Mouse (Mus musculus) inflammation-experienced regulatory T-cells, adult 6 months (primary cell): ENCODE measurements around the gene Cir1. TPM values are rescaled to one million over a fixed set of nuclear protein-coding genes. Genes with fewer than 3 reads are reported as not detected.

ENCODE experiments used
- ATAC-seq: one replicate; pipeline ENCODE4 v1.8.0; 2017
- polyA plus RNA-seq, 3 experiments: library from polyadenylated mRNA; unstranded; fragments of 100-300 nt; shearing (Covaris generic); gene quantifications; one replicate each; pipeline ENCODE4 v1.2.1; 2017

The Cir1 gene
- polyA plus RNA-seq, 3 experiments from 2014 or later, result 18.9 to 30.4 (median 30.3) TPM

- no peak for ATAC-seq
Observed at GRCm38 (mm10) chr2:73298841-73299240, 13.7 kb downstream of the Cir1 start.

- ATAC-seq, result peak; percentile 21
Observed at GRCm38 (mm10) chr2:73298154-73298553, 14.3 kb downstream of the Cir1 start.

GRCm38 (mm10) chr2:73295023-73295422 lies 17.5 kb downstream of the Cir1 start:
- ATAC-seq, result no peak

GRCm38 (mm10) chr2:73291130-73291529 lies 21.4 kb downstream of the Cir1 start:
- no peak for ATAC-seq

- ATAC-seq, result no peak
Observed at GRCm38 (mm10) chr2:73285630-73286029, 26.9 kb downstream of the Cir1 start.

DNA sequence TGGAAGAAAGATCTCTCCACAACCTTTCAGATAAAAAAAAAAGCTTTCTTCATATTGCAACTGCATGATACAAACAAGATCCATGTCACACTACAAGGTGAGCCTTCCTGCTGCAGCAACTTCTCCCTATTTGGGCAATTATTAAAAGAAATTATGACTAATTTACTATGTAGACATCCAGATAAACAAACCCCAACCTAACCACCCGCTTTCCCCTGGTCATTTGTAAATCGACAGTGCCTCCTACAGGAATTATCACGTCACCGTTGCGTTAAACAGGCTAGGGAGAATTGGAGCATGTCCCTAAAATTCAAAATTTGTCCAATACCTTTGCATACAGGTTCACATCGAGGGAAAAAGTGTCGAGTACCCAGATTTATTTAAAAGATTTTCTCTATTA lies 30.8 kb downstream of the Cir1 start:
- no peak for ATAC-seq

DNA sequence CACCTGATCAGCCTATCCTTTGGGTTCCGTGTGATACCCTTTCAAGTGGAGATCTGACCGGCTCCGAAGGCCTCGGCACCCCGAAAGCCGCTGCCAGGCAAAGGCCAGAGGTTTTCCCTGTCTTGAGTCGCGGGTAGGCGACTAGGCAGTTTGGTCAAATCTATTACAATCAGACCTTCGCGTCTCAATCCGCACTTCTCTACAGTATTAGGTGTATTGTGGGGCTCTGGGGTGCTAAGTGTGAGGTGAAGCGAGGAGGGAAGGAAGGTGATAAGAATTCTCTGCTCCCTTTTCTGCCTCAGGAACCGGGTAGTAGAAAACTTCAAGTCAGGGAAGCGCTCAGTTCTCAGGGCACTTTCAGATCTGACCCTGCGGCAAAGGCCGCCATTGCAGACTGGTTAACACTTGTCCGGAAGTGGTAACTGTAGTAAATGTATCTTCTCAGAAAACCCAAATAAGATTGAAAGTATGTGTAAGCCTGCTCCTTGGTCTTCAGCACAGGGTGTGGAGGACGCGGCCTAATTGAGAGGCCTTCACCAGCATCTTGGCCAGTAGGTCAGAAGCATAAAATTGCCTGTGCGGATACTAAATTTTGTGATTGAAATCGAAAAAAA lies 31.3 kb downstream of the Cir1 start:
- no peak for ATAC-seq

DNA sequence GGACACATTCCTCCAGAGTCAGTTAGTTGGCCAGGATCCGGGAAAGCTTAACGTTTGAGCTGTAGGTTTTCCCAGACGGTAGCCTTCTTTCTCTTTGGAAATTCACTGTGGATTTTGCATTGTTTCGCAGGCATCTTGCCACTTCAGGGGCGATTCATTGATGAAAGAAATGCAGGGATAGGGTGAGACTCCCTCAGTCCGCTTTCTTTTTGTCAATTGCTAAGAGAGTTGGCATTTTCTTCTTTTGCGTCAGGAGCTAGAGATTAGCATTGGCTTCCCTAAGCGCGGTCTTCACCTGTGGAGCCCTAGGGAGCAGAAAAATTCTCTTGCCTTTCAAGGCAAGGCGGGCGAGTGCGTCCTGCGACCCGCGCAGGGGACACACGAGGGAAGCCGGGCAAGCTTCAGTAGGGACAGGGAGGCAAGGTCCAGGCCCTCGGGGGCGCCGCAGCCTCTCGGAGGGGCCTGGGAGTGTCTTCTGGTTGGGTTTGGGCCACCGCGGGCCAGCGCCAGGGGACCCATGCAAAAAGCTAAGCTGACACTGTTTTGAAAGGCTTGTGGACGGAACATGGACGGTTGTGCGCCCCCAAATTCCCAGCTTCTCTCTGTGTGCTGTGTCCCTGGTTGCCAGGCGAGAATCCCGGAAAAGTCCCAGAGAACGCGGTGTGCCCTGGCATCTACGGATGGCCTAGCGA lies 32.0 kb downstream of the Cir1 start:
- no peak for ATAC-seq

GRCm38 (mm10) chr2:73279271-73280038 lies 33.0 kb downstream of the Cir1 start:
- ATAC-seq, result no peak

GRCm38 (mm10) chr2:73278869-73279268 lies 33.6 kb downstream of the Cir1 start:
- peak; percentile 11 for ATAC-seq

- peak; percentile 73 for ATAC-seq
Observed at GRCm38 (mm10) chr2:73278131-73278854, 34.2 kb downstream of the Cir1 start.

GRCm38 (mm10) chr2:73277709-73278075 lies 34.8 kb downstream of the Cir1 start:
- ATAC-seq, result no peak

- no peak for ATAC-seq
Observed at GRCm38 (mm10) chr2:73277021-73277708, 35.3 kb downstream of the Cir1 start.

GRCm38 (mm10) chr2:73276141-73276571 lies 36.3 kb downstream of the Cir1 start:
- ATAC-seq, result no peak

- no peak for ATAC-seq
Observed at GRCm38 (mm10) chr2:73275261-73276040, 37.0 kb downstream of the Cir1 start.

- ATAC-seq, result no peak
Observed at GRCm38 (mm10) chr2:73274119-73274920, 38.2 kb downstream of the Cir1 start.

DNA sequence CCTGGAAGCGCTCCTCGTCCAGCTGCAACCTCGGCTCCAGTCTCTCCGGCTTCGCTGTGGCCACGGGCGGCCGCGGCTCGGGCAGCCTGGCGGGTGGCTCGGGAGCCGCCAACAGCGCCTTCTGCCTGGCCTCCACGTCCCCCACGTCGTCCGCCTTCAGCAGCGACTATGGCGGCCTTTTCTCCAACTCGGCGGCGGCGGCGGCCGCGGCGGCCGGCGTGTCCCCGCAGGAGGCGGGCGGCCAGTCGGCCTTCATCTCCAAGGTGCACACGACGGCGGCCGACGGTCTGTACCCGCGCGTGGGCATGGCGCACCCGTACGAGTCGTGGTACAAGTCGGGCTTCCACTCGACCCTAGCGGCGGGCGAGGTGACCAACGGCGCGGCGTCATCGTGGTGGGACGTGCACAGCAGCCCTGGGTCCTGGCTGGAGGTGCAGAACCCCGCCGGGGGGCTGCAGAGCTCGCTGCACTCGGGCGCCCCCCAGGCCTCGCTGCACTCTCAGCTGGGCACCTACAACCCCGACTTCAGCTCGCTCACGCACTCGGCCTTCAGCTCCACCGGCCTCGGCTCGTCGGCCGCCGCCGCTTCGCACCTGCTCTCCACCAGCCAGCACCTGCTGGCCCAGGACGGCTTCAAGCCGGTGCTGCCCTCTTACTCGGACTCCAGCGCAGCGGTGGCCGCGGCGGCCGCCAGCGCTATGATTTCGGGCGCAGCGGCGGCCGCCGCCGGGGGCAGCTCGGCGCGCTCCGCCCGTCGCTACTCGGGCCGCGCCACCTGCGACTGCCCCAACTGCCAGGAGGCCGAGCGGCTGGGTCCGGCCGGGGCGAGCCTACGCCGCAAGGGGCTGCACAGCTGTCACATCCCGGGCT lies 39.0 kb downstream of the Cir1 start:
- no peak for ATAC-seq

DNA sequence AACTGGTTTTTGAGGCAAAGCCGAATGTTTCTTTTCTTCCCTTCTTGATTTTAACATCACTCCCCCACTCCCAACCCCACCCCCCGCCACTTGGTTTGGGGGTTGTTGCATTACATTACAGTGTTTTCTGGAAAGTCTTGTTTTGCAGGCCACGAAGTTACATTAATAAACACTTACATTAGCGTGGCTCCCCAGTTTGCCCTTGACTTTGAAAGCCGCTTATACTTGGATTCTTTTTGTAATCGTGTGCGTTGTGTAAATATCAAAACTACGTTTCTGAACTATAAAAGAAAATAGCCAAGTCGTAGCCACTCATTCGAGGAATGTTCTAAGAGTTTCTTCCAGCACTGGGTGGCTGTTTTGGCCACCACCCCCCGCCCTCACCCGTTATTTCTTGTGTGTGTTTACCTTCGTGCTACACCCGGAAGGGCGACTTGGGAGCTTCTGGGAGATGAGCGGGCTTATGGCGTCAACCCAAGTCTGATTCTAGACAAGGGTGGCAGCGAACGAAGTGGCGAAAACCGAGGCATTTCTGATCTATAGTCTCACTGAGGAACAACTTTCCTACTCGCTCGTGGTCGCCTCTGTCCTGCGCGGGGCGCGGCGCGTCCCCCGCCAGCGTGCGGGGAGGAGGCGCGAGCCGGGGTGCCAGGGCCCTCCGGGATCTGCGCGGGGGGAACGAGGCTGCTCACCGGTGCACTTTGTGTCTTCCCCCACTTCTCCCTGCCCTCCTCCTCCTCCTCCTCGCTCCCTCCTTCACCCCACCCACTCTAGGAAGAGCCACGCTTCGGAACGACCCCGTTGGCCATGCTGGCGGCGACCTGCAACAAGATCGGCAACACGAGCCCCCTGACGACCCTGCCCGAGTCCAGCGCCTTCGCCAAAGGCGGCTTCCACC lies 39.9 kb downstream of the Cir1 start:
- ATAC-seq, result no peak
